13 mouse cellular contexts compared by ENCODE assay signal in the genomic region with DNA sequence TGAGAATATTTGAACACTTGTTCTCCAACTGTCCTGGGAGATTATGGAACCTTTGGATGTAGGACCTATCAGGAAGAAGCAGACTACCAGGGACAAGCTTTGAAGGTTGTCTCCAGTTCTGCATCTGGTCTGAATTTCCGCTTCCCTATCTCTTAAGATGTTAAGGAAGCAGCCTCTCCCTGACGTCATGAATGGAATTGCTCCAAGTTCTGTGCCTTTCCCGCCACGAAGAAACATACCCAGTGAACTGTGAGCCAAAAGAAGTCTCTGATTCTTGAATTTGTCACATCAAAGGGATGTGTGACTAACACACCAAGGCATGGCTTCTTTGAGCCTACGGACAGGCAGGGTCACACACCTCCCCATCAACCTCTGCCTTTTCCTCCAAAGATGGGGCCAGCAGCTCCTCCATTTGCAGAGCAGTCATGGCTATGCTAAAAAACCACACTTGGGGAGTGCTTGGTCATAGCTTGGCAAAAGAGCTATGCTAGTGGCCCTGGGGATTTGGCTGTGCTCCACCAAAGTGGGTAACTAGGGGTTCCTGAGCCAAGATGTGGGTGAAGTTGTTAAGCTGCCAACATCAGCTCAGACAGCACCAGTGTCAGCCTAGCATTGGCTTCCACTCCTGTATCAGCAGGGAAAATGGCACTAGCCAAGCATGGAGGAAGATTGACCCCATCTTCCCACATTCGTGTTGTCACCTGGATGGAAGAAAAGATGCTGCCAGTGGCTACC.
DNase-seq lines count a peak whose midpoint lies in the region; ATAC-seq and TF ChIP-seq lines count a peak whose summit lies in the region.
"Had no signal": no experiment of that assay in that cellular context is flagged by ENCODE, and none has a peak within 500 bp of the region (broad histone marks: within the 10 kb centered on the region; RNA-seq: fewer than 3 reads in every experiment).

No protein-coding gene starts in this region.

- no peak overlapping the region for H3K9ac ChIP-seq in forebrain, embryonic 16.5 days (replicated peaks; ENCODE audit: low read depth, low read length)
- no peak overlapping the region for H3K9ac ChIP-seq in forebrain, embryonic 12.5 days
- H3K9ac ChIP-seq: embryonic facial prominence, embryonic 13.5 days had no signal

- H3K4me3 ChIP-seq in forebrain, embryonic 16.5 days (replicated peaks; ENCODE audit: low read length) = no peak overlapping the region
- H3K4me3 ChIP-seq in forebrain, embryonic 12.5 days (replicated peaks) = no peak overlapping the region
- no peak overlapping the region for H3K4me3 ChIP-seq in thymus, adult 2 months (ENCODE audit: control insufficient read depth, insufficient read depth, low read length)
- H3K4me3 ChIP-seq: embryonic facial prominence, embryonic 13.5 days; gastrocnemius, adult 2 months had no signal

- 0 out of 2 replicates have a peak, but pooled peaks have one; percentile 23 for ATAC-seq in forebrain, embryonic 16.5 days
- no peak for ATAC-seq in forebrain, embryonic 12.5 days (ENCODE audit: low FRiP score)
- no peak for ATAC-seq in megakaryocyte progenitor cell, adult 5-6 weeks (replicated peaks; ENCODE audit: poor library complexity)

- 58% methylated on average over 6 of the region's 6 CpGs for WGBS in forebrain, embryonic 16.5 days
- 82% methylated on average over 6 of the region's 6 CpGs for WGBS in forebrain, embryonic 12.5 days
- 80% methylated on average over 6 of the region's 6 CpGs for WGBS in thymus, adult 2 months

- DNase-seq in frontal cortex, postnatal 25 days (ENCODE audit: low spot score in 2 of 2) = peak; percentile 28 to 36
- peak; percentile 18 to 23 for DNase-seq in layer of hippocampus, postnatal 36 days
- DNase-seq in right cerebral cortex, adult 2 months (ENCODE audit: low spot score in 2 of 2) = peak; percentile 69 to 78
- DNase-seq in thymus, adult 2 months = no peak
- DNase-seq in embryo, embryonic 10.5 days (ENCODE audit: low spot score) = no peak
- DNase-seq: cerebellum, adult 2 months; gastrocnemius, adult 2 months; lung, adult 18-20 months; thymus, postnatal 25 days had no signal

- no peak for TF ChIP-seq CTCF in thymus, adult 2 months (IDR thresholded peaks at IDR 0.05; ENCODE audit: borderline replicate concordance, control insufficient read depth, extremely low read depth, insufficient read depth, low read length, poor library complexity)

- no peak for TF ChIP-seq POLR2A in thymus, adult 2 months (IDR thresholded peaks at IDR 0.05; ENCODE audit: control insufficient read depth, extremely low read depth, insufficient read depth, low read length, poor library complexity)

- 0 out of 2 replicates have a peak, but pooled peaks cover 4% of the 10 kb centered on the region for H3K4me1 ChIP-seq in forebrain, embryonic 16.5 days (replicated peaks; ENCODE audit: control insufficient read depth, insufficient read depth, low read length)
- H3K4me1 ChIP-seq in forebrain, embryonic 12.5 days = no peaks in the 10 kb centered on the region
- no peaks in the 10 kb centered on the region for H3K4me1 ChIP-seq in thymus, adult 2 months (replicated peaks; ENCODE audit: control insufficient read depth, insufficient read depth, low read length)
- H3K4me1 ChIP-seq: embryonic facial prominence, embryonic 13.5 days had no signal

- H3K4me2 ChIP-seq in forebrain, embryonic 16.5 days (ENCODE audit: low read length) = no peak overlapping the region
- H3K4me2 ChIP-seq in forebrain, embryonic 12.5 days = no peak overlapping the region
- H3K4me2 ChIP-seq: embryonic facial prominence, embryonic 13.5 days had no signal

- no peaks in the 10 kb centered on the region for H3K27me3 ChIP-seq in forebrain, embryonic 16.5 days (replicated peaks; ENCODE audit: control insufficient read depth, insufficient read depth, low read length)
- no peaks in the 10 kb centered on the region for H3K27me3 ChIP-seq in forebrain, embryonic 12.5 days
- no peaks in the 10 kb centered on the region for H3K27me3 ChIP-seq in thymus, adult 2 months (ENCODE audit: control insufficient read depth, insufficient read depth, low read length)
- H3K27me3 ChIP-seq: embryonic facial prominence, embryonic 13.5 days had no signal

- H3K36me3 ChIP-seq in forebrain, embryonic 16.5 days (ENCODE audit: control insufficient read depth, insufficient read depth) = no peaks in the 10 kb centered on the region
- no peaks in the 10 kb centered on the region for H3K36me3 ChIP-seq in forebrain, embryonic 12.5 days (replicated peaks)
- H3K36me3 ChIP-seq in thymus, adult 2 months (ENCODE audit: control insufficient read depth, insufficient read depth, low read length) = no peaks in the 10 kb centered on the region
- H3K36me3 ChIP-seq: embryonic facial prominence, embryonic 13.5 days had no signal

- no peaks in the 10 kb centered on the region for H3K9me3 ChIP-seq in forebrain, embryonic 16.5 days (ENCODE audit: control insufficient read depth, low read length)
- H3K9me3 ChIP-seq in forebrain, embryonic 12.5 days = no peaks in the 10 kb centered on the region
- H3K9me3 ChIP-seq: embryonic facial prominence, embryonic 13.5 days had no signal

- no peak overlapping the region for H3K27ac ChIP-seq in forebrain, embryonic 16.5 days (ENCODE audit: low read length)
- no peak overlapping the region for H3K27ac ChIP-seq in forebrain, embryonic 12.5 days
- no peak overlapping the region for H3K27ac ChIP-seq in thymus, adult 2 months (ENCODE audit: control insufficient read depth, insufficient read depth, low read length)
- H3K27ac ChIP-seq: embryonic facial prominence, embryonic 13.5 days; gastrocnemius, adult 2 months had no signal

Comparison
In these comparisons a context has a peak if more than half of its experiments do, and no peak if none do; other contexts are left out.
1. DNase-seq: peak in frontal cortex, postnatal 25 days (2 of 2), layer of hippocampus, postnatal 36 days (2 of 2) and right cerebral cortex, adult 2 months (2 of 2); none in thymus, adult 2 months (single experiment) and embryo, embryonic 10.5 days (single experiment).